Mouse (Mus musculus) B cell, adult (primary cell): ENCODE data around the gene Rnf8. TPM values are rescaled to one million over a fixed set of nuclear protein-coding genes. Genes with fewer than 3 reads are reported as not detected.

Experiments
- total RNA-seq: library from RNA; stranded (reverse); gene quantifications from 4 replicates; pipeline ENCODE4 v1.2.4, GENCODE M21; 2023; ENCODE audit not compliant: inconsistent age

Rnf8 gene
- total RNA-seq, result 39.4 to 51.2 TPM (median 49.0 TPM) in 4 replicates

DNA sequence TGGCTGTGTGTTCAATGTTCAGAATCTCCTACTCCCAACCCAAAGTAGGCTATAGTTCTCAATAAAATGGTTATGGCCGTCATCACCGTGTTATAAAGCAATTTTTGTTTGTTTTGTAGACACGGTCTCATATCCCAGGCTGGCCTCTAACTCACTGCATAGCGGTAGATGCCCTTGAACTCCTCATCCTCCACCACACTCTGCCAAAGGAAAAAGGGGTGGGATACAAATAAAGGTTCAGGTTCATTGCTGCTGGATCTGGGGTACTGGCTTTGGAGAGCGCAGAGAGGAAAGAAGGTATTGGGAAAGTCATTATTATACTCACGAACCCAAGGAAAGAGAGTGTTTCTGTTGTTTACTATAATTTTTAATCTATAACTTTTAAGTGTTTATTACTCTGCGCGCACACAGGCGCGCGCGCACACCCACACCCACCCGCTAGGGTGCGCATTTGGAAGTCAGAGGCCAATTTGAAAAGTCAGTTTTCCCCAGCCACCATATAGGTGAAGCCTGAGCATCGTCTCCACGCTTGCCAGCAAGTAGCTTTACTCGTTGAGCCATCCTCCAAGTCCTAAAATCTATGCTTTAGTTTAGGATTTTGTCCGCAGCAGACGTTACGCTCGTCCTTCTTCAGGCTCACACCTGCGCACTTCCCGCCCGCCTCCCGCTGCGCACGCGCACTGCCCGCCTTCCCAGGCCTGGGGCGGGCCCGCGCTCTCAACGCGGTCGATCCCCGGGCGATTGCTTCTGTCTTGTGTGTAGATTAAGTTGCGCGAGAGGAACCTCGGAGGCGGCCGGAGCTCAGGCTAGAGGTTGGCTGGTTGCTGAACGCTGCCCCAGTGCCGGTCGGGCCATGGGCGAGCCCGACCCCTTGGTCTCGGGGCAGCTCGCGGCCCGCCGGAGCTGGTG is at the start of gene Rnf8, which contains the start of gene Gm28043:
Rnf8 (plus strand) TSS at position 676 of the 909 bp plus-strand sequence.
Gm28043 (plus strand) TSS at position 762 of the 909 bp plus-strand sequence.

DNA sequence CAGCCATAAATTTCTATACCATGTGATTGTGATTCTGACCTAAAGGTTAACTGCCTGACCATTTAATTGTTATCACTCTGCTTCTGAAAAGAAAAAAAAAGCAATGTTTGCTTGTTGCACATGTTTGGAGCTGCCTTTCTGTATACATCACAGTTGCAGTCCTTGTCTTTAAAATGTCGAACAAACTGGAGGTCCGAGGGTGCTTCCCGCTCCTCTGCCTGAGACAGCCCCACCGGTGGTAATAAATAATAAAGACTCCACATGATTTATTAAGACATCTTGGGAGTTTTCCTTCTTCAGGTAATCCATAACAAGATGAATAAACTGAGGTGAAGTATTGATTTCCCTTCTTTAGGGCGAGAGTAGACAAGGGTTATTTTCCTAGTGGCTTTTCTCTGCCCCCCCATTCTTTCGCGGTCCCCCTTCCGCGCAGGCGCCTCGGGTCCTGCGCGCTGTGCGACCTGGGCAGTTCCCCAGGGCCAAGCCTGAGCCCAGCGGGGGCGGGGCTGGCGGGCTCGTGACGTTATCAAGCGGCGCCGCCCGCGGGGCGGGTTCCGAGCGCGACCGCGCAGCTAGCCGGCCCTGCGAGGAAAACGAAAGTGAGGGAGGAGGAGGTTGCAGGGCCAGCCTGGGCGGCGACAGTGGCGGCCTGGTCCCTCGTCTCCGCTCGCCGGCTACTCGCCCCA is 45.6 kb downstream of the Rnf8 start, which contains the start of gene Cmtr1:
Cmtr1 (plus strand) TSS at position 520 of the 686 bp plus-strand sequence.

Other genes with a start within 250 kb of the Rnf8 start
- 189 to 217 TPM (median 201 TPM) in 4 replicates for gene Pim1, start 124.0 kb upstream of the Rnf8 start, total RNA-seq
- gene Gm17657, start 65.2 kb upstream of the Rnf8 start, total RNA-seq, result not detected in 4 replicates
- gene Tbc1d22b, start 65.0 kb upstream of the Rnf8 start, total RNA-seq, result 24.6 to 25.0 TPM (median 24.9 TPM) in 4 replicates
- gene Tmem217, start 62.4 kb upstream of the Rnf8 start, total RNA-seq, result not detected in 4 replicates
- 21.1 to 24.2 TPM (median 21.3 TPM) in 4 replicates for gene Gm28043, start 86 bp downstream of the Rnf8 start, total RNA-seq
- gene Cmtr1, start 45.8 kb downstream of the Rnf8 start, total RNA-seq, result 231 to 259 TPM (median 240 TPM) in 4 replicates
- gene Ccdc167, start 102.3 kb downstream of the Rnf8 start, total RNA-seq, result 14.9 to 22.8 TPM (median 17.0 TPM) in 4 replicates